Mouse (Mus musculus): ENCODE measurements around the gene Zfp941. TPM values are rescaled to one million over a fixed set of nuclear protein-coding genes. Genes with fewer than 3 reads are reported as not detected.

Zfp941 gene
- polyA plus RNA-seq, 1 experiment from 2014 or later, result 0.06 TPM

DNA sequence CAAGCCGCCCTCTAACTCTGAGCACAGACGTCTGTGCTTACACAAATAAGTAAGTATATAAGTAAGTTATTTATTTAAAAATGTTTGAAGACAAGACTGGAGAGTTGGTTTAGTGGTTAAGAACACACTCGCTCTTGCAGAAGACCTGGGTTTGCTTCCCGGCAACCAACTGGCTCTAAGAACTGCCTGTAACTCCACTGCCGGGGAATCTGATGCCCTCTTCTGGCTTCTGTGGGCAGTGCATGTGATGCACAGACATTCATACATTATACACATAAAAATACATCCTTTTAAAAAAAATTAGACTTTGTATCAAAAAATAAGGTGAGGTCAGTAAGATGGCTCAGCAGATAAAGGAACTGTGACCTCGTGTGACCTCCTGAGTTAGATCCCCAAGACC, 11.5 kb downstream of the Zfp941 start:
- Histone ChIP-seq H3K4me2 (ENCODE audit: low read depth, low read length) (no peak overlapping the region), H3K9me3 (replicated peaks; ENCODE audit: control insufficient read depth, low read length) (no peaks in the 10 kb centered on the region), H3K36me3 (ENCODE audit: control insufficient read depth, insufficient read depth) (no peaks in the 10 kb centered on the region), H3K4me1 (ENCODE audit: control insufficient read depth, low read depth, low read length) (no peaks in the 10 kb centered on the region), H3K27ac (ENCODE audit: low read length) (no peak overlapping the region), H3K9ac (ENCODE audit: low read depth, low read length) (no peak overlapping the region), H3K27me3 (ENCODE audit: control insufficient read depth, insufficient read depth, low read depth, low read length) (no peaks in the 10 kb centered on the region), H3K4me3 (ENCODE audit: low read depth, low read length) (no peak overlapping the region)
- WGBS (ENCODE audit: insufficient replicate concordance), result 74% methylated on average over 6 of the region's 6 CpGs
- ATAC-seq (ENCODE audit: low read depth), result no peak

DNA sequence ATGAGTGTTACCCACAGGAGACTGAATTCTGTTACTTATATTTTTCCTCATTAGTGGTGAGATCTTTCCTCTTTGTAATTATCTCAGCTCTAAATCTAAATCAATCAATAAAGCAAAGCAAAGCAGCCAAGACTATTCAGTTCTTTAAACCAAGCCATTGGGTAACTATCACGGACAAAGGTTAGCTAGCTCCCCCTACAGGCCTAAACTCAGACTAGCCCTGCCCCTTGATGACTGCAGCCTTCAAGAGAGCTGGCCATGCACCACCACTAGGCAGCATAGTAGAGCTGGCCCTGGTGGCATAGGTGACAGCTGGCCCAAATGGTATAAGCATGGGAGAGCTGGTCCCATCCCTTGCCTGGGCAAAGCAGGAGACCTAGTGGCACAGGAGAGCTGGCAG, 16.3 kb downstream of the Zfp941 start:
- no peaks in the 10 kb centered on the region for H3K27me3 ChIP-seq (ENCODE audit: control insufficient read depth, insufficient read depth, low read depth, low read length)
- no peaks in the 10 kb centered on the region for H3K9me3 ChIP-seq (replicated peaks; ENCODE audit: control insufficient read depth, low read length)
- ATAC-seq (ENCODE audit: low read depth), result 0 out of 2 replicates have a peak, but pooled peaks have one; percentile 30
- WGBS (ENCODE audit: insufficient replicate concordance), result 12% methylated on average over 1 of the region's 1 CpGs
- H3K36me3 ChIP-seq (ENCODE audit: control insufficient read depth, insufficient read depth), result no peaks in the 10 kb centered on the region
- no peak overlapping the region for H3K27ac ChIP-seq (ENCODE audit: low read length)
- no peak overlapping the region for H3K4me3 ChIP-seq (ENCODE audit: low read depth, low read length)
- H3K9ac ChIP-seq (ENCODE audit: low read depth, low read length), result no peak overlapping the region
- no peak overlapping the region for H3K4me2 ChIP-seq (ENCODE audit: low read depth, low read length)
- H3K4me1 ChIP-seq (ENCODE audit: control insufficient read depth, low read depth, low read length), result no peaks in the 10 kb centered on the region

DNA sequence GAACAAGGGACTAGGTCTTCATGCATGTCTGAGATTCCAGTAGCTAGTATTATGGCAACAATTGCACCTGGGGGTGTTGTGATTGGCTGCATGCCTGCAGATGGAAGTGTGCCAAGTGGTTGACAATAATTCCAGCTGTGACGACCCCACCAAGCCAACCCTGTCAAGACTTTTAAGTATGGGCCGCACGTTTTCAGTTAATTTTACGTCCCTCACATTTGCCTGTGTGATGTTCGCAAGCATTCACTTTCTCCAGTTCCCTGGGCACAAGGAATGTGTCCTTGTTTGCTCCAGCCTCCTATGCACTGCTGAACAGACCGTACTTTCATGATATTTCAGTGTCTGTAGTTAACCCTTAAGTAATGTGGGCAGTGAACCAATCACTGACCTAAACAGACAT, 19.3 kb downstream of the Zfp941 start:
- H3K4me2 ChIP-seq (ENCODE audit: low read depth, low read length), result no peak overlapping the region
- no peaks in the 10 kb centered on the region for H3K9me3 ChIP-seq (replicated peaks; ENCODE audit: control insufficient read depth, low read length)
- no peaks in the 10 kb centered on the region for H3K4me1 ChIP-seq (ENCODE audit: control insufficient read depth, low read depth, low read length)
- no peaks in the 10 kb centered on the region for H3K27me3 ChIP-seq (ENCODE audit: control insufficient read depth, insufficient read depth, low read depth, low read length)
- H3K36me3 ChIP-seq (ENCODE audit: control insufficient read depth, insufficient read depth), result no peaks in the 10 kb centered on the region
- no peak overlapping the region for H3K9ac ChIP-seq (ENCODE audit: low read depth, low read length)
- H3K4me3 ChIP-seq (ENCODE audit: low read depth, low read length), result no peak overlapping the region
- ATAC-seq (ENCODE audit: low read depth), result no peak
- H3K27ac ChIP-seq (ENCODE audit: low read length), result no peak overlapping the region
- 69% methylated on average over 6 of the region's 6 CpGs for WGBS (ENCODE audit: insufficient replicate concordance)

DNA sequence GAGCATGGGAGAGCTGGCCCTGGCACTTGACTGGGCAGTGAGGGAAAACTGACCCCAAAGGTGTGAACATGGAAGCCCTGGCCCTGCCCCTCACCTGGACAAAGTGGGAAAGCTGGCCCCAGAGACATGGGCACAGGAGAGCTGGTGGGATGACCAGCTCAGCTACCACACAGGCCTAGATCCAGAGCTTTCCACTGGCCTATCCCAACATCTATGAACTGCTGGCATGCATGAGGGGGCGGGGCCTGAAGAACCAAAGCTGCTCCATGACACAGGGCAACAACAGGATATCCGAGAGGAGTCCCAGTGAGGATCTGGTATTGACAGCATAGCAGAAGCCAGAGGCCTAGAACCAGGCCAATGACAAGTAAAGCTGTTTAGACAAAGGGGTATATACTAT, 23.8 kb downstream of the Zfp941 start:
- 44% methylated on average over 2 of the region's 2 CpGs for WGBS (ENCODE audit: insufficient replicate concordance)
- Histone ChIP-seq H3K4me3 (ENCODE audit: low read depth, low read length) (no peak overlapping the region), H3K27ac (ENCODE audit: low read length) (no peak overlapping the region), H3K9ac (ENCODE audit: low read depth, low read length) (no peak overlapping the region), H3K27me3 (ENCODE audit: control insufficient read depth, insufficient read depth, low read depth, low read length) (no peaks in the 10 kb centered on the region), H3K36me3 (ENCODE audit: control insufficient read depth, insufficient read depth) (no peaks in the 10 kb centered on the region), H3K9me3 (replicated peaks; ENCODE audit: control insufficient read depth, low read length) (no peaks in the 10 kb centered on the region), H3K4me2 (ENCODE audit: low read depth, low read length) (no peak overlapping the region), H3K4me1 (ENCODE audit: control insufficient read depth, low read depth, low read length) (no peaks in the 10 kb centered on the region)
- no peak for ATAC-seq (ENCODE audit: low read depth)

DNA sequence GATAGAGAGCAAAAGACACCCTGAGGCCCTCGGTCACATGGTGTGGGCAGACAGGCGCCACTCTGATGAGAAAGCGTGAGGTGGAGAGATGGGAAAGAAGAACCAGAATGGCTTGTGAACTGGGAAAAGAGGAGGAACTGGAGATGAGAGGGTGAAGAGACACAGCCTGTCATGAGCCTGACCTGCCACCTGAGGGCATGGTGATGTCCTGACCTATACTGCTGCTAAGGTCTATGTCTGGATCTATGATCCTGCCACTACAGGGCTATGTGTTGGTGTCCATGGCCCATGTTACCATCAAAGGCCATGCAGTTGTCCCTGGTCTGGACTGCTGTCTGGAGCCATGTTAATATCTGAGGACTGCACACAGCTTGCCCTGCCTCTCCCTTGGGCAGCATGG, 24.4 kb downstream of the Zfp941 start:
- no peaks in the 10 kb centered on the region for H3K27me3 ChIP-seq (ENCODE audit: control insufficient read depth, insufficient read depth, low read depth, low read length)
- H3K4me1 ChIP-seq (ENCODE audit: control insufficient read depth, low read depth, low read length), result no peaks in the 10 kb centered on the region
- no peak overlapping the region for H3K4me2 ChIP-seq (ENCODE audit: low read depth, low read length)
- 74% methylated on average over 3 of the region's 3 CpGs for WGBS (ENCODE audit: insufficient replicate concordance)
- no peak overlapping the region for H3K27ac ChIP-seq (ENCODE audit: low read length)
- no peaks in the 10 kb centered on the region for H3K36me3 ChIP-seq (ENCODE audit: control insufficient read depth, insufficient read depth)
- H3K9me3 ChIP-seq (replicated peaks; ENCODE audit: control insufficient read depth, low read length), result no peaks in the 10 kb centered on the region
- no peak for ATAC-seq (ENCODE audit: low read depth)
- no peak overlapping the region for H3K9ac ChIP-seq (ENCODE audit: low read depth, low read length)
- no peak overlapping the region for H3K4me3 ChIP-seq (ENCODE audit: low read depth, low read length)

DNA sequence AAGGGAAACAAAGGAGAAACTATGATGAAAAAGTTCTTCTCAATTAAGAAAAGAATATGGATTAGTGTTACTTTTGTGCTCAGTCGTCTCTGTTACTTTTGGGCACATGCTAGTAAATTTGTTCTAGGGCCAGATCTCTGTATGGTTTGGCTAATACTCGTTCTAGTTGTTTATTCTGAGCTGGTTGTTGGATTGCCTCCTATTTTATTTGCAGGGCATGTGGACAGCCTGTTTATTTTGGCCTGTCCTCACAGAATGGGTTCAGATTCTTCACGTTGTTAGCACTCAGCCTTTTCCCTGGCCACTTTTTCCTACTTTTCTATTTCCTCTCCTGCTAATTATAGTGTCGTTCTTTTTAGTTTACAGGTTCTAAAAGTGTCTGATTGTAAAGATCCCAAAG, 28.4 kb downstream of the Zfp941 start:
- Histone ChIP-seq H3K4me3 (ENCODE audit: low read depth, low read length) (no peak overlapping the region), H3K9ac (ENCODE audit: low read depth, low read length) (no peak overlapping the region), H3K27ac (ENCODE audit: low read length) (no peak overlapping the region), H3K9me3 (replicated peaks; ENCODE audit: control insufficient read depth, low read length) (no peaks in the 10 kb centered on the region), H3K27me3 (ENCODE audit: control insufficient read depth, insufficient read depth, low read depth, low read length) (no peaks in the 10 kb centered on the region), H3K4me1 (ENCODE audit: control insufficient read depth, low read depth, low read length) (no peaks in the 10 kb centered on the region), H3K36me3 (ENCODE audit: control insufficient read depth, insufficient read depth) (no peaks in the 10 kb centered on the region), H3K4me2 (ENCODE audit: low read depth, low read length) (no peak overlapping the region)
- ATAC-seq (ENCODE audit: low read depth), result no peak
- WGBS (ENCODE audit: insufficient replicate concordance), result 47% methylated on average over 4 of the region's 4 CpGs

DNA sequence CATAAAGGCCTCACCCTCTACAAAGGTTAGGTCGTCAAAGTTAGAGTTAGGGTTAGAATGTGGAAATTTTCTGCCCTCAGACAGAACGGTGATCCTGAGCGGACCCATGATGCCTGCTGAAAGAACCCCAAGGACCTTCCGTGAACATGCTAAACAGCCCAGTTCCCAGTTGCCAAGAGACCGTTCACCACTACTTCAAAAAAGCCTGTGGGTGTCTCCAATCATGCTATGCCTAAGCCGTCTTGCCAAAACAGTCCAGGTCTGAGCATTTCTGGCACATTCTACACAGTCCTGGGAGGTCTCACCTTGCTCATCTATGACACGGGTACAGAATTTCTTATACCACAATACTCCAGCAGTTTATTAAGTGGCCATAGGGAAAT, 33.9 kb downstream of the Zfp941 start:
- H3K9ac ChIP-seq (ENCODE audit: low read depth, low read length), result no peak overlapping the region
- no peaks in the 10 kb centered on the region for H3K27me3 ChIP-seq (ENCODE audit: control insufficient read depth, insufficient read depth, low read depth, low read length)
- 67% methylated on average over 7 of the region's 7 CpGs for WGBS (ENCODE audit: insufficient replicate concordance)
- H3K9me3 ChIP-seq (replicated peaks; ENCODE audit: control insufficient read depth, low read length), result no peaks in the 10 kb centered on the region
- H3K4me3 ChIP-seq (ENCODE audit: low read depth, low read length), result no peak overlapping the region
- ATAC-seq (ENCODE audit: low read depth), result no peak
- no peaks in the 10 kb centered on the region for H3K4me1 ChIP-seq (ENCODE audit: control insufficient read depth, low read depth, low read length)
- no peak overlapping the region for H3K4me2 ChIP-seq (ENCODE audit: low read depth, low read length)
- H3K36me3 ChIP-seq (ENCODE audit: control insufficient read depth, insufficient read depth), result no peaks in the 10 kb centered on the region
- no peak overlapping the region for H3K27ac ChIP-seq (ENCODE audit: low read length)

DNA sequence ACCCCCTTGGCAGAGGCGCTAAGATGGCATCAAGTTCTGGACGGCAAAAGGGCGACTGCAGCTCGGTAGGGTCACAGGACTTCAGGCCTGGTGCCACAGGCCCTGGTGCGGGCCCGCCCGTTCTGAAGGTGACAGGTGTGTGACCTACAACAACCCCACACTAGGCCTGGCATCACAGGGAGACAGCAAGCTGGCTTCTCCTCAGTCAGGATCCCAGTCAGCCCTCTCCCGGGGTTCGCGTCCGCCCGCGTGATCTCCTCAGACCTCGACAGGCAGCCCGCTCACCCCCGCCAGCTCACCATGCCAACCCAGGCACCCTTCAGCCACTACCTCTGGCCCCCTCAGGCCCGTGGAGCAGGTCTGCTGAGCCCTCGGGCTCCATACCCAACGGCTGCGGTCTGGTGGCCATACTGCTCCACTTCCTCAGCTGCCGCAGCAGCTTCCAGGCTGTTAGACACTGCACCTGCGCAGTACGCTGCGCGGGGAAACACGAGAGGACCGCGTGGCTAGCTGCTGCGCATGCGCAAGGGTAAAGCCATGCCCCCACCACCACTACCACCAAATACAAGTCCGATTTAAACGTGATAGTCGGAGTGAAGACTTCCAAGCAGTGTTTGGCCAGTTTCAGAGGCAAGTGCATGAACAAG, 34.4 kb downstream of the Zfp941 start, which contains the start of gene Syce1:
Syce1 (minus strand) TSS at position 447 of the 647 bp plus-strand sequence.
- Histone ChIP-seq H3K27me3 (ENCODE audit: control insufficient read depth, insufficient read depth, low read depth, low read length) (no peaks in the 10 kb centered on the region), H3K4me3 (ENCODE audit: low read depth, low read length) (no peak within 1 kb of the TSS), H3K9ac (ENCODE audit: low read depth, low read length) (no peak within 1 kb of the TSS), H3K4me2 (ENCODE audit: low read depth, low read length) (no peak within 1 kb of the TSS), H3K27ac (ENCODE audit: low read length) (no peak within 1 kb of the TSS), H3K4me1 (ENCODE audit: control insufficient read depth, low read depth, low read length) (no peaks in the 10 kb centered on the region), H3K36me3 (ENCODE audit: control insufficient read depth, insufficient read depth) (no peaks in the 10 kb centered on the region), H3K9me3 (replicated peaks; ENCODE audit: control insufficient read depth, low read length) (no peaks in the 10 kb centered on the region)
- 75% methylated on average over 33 of the region's 33 CpGs for WGBS (ENCODE audit: insufficient replicate concordance)
- no peak for ATAC-seq (ENCODE audit: low read depth)

DNA sequence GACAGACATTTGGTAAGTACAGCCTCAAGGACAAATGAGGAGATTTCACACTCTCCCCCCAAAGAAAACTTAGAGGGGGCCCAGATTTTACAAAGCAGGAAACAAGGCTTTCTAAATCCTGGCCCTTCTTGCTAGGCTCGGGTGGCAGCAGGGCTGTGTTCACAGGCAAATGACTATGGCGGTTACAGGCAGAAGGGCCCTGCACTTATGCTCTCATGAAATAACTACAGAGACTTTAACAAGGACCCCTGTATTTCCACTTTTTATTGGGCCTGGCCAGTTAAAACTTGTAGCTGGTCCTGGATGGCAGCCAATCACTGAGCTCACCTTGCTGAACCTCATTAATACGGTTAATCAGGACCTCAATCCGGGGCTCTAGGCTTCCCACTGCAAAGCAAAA, 41.4 kb downstream of the Zfp941 start:
- H3K27ac ChIP-seq (ENCODE audit: low read length), result no peak overlapping the region
- no peak for ATAC-seq (ENCODE audit: low read depth)
- H3K9me3 ChIP-seq (replicated peaks; ENCODE audit: control insufficient read depth, low read length), result no peaks in the 10 kb centered on the region
- no peak overlapping the region for H3K4me3 ChIP-seq (ENCODE audit: low read depth, low read length)
- no peak overlapping the region for H3K4me2 ChIP-seq (ENCODE audit: low read depth, low read length)
- no peaks in the 10 kb centered on the region for H3K27me3 ChIP-seq (ENCODE audit: control insufficient read depth, insufficient read depth, low read depth, low read length)
- WGBS (ENCODE audit: insufficient replicate concordance), result 71% methylated on average over 4 of the region's 4 CpGs
- H3K9ac ChIP-seq (ENCODE audit: low read depth, low read length), result no peak overlapping the region
- H3K4me1 ChIP-seq (ENCODE audit: control insufficient read depth, low read depth, low read length), result no peaks in the 10 kb centered on the region
- H3K36me3 ChIP-seq (ENCODE audit: control insufficient read depth, insufficient read depth), result no peaks in the 10 kb centered on the region

All from liver, embryonic 16.5 days (tissue).